Mouse (Mus musculus): ENCODE data around the gene Setd7. TPM values are rescaled to one million over a fixed set of nuclear protein-coding genes. Genes with fewer than 3 reads are reported as not detected.

Setd7 gene
- polyA plus RNA-seq, 1 experiment from 2014 or later = 8.4 TPM

- 89% methylated on average over 4 of the region's 4 CpGs for WGBS (ENCODE audit: insufficient replicate concordance)
- Histone ChIP-seq H3K9me3 (replicated peaks; ENCODE audit: control insufficient read depth, low read length) (no peaks in the 10 kb centered on the region), H3K9ac (ENCODE audit: low read depth, low read length) (no peak overlapping the region), H3K27me3 (ENCODE audit: control insufficient read depth, insufficient read depth, low read length) (no peaks in the 10 kb centered on the region), H3K4me3 (ENCODE audit: low read depth, low read length) (no peak overlapping the region), H3K4me1 (ENCODE audit: control insufficient read depth, insufficient read depth, low read length) (peaks cover 4% of the 10 kb centered on the region; the same call in 1 of the 2 replicates), H3K36me3 (ENCODE audit: control insufficient read depth, insufficient read depth, low read length) (peaks cover 5% of the 10 kb centered on the region; the same call in 1 of the 2 replicates), H3K27ac (ENCODE audit: low read depth, low read length) (no peak overlapping the region), H3K4me2 (no peak overlapping the region)
- ATAC-seq (replicated peaks; ENCODE audit: insufficient number of reproducible peaks, low FRiP score, low TSS enrichment) = no peak
Observed at GRCm38 (mm10) chr3:51517467-51517866, 43.2 kb downstream of the Setd7 start.

DNA sequence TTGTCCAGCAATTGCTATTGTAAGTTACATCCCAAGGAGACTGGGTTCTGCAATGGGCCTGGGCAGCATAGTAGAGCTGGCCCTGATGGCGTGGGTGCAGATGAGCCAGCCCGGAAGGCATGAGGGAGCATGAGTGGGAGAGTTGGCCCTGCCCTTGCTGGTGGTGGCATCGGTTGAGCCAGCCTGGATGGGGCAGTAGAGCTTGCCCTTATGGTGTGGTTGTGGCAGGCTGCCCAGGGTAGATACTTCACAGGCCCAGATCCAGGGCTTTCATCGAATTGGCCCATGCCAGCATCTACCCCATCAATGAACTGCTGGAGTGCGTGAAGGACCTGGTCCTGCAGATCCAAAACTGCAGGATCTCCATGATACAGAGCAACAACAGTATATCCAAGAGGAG lies 48.7 kb downstream of the Setd7 start:
- Histone ChIP-seq H3K27me3 (ENCODE audit: control insufficient read depth, insufficient read depth, low read length) (no peaks in the 10 kb centered on the region), H3K27ac (ENCODE audit: low read depth, low read length) (no peak overlapping the region), H3K9ac (ENCODE audit: low read depth, low read length) (no peak overlapping the region), H3K36me3 (ENCODE audit: control insufficient read depth, insufficient read depth, low read length) (no peaks in the 10 kb centered on the region), H3K9me3 (replicated peaks; ENCODE audit: control insufficient read depth, low read length) (no peaks in the 10 kb centered on the region), H3K4me2 (no peak overlapping the region), H3K4me1 (ENCODE audit: control insufficient read depth, insufficient read depth, low read length) (no peaks in the 10 kb centered on the region), H3K4me3 (ENCODE audit: low read depth, low read length) (no peak overlapping the region)
- 90% methylated on average over 5 of the region's 5 CpGs for WGBS (ENCODE audit: insufficient replicate concordance)
- no peak for ATAC-seq (replicated peaks; ENCODE audit: insufficient number of reproducible peaks, low FRiP score, low TSS enrichment)

DNA sequence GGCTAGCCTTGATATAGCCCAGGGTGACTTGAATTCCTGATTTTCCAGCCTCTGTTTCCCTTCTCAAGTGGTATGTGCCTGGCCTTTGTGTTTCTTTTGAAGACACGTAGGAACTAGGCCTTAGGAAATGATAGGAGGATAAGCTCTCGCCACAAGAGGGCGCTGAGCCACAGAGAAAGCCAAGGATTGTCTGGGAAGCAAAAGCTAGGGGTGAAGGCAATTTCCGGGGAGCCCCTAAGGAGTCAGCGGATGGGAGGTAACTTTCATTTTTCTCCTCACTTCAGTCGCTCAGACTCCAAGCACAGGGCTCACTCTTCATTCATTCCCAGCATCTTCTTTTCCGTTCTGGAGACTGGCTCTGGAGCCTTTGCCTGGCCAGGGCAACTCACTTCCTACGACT lies 49.8 kb downstream of the Setd7 start:
- Histone ChIP-seq H3K4me1 (ENCODE audit: control insufficient read depth, insufficient read depth, low read length) (no peaks in the 10 kb centered on the region), H3K27ac (ENCODE audit: low read depth, low read length) (no peak overlapping the region), H3K4me3 (ENCODE audit: low read depth, low read length) (0 out of 2 replicates have a peak overlapping the region, but pooled peaks have one; percentile 14), H3K4me2 (peak overlapping the region; percentile 42), H3K36me3 (ENCODE audit: control insufficient read depth, insufficient read depth, low read length) (no peaks in the 10 kb centered on the region), H3K9me3 (replicated peaks; ENCODE audit: control insufficient read depth, low read length) (no peaks in the 10 kb centered on the region), H3K9ac (ENCODE audit: low read depth, low read length) (no peak overlapping the region), H3K27me3 (ENCODE audit: control insufficient read depth, insufficient read depth, low read length) (no peaks in the 10 kb centered on the region)
- no peak for ATAC-seq (replicated peaks; ENCODE audit: insufficient number of reproducible peaks, low FRiP score, low TSS enrichment)
- WGBS (ENCODE audit: insufficient replicate concordance) = 26% methylated on average over 8 of the region's 8 CpGs

DNA sequence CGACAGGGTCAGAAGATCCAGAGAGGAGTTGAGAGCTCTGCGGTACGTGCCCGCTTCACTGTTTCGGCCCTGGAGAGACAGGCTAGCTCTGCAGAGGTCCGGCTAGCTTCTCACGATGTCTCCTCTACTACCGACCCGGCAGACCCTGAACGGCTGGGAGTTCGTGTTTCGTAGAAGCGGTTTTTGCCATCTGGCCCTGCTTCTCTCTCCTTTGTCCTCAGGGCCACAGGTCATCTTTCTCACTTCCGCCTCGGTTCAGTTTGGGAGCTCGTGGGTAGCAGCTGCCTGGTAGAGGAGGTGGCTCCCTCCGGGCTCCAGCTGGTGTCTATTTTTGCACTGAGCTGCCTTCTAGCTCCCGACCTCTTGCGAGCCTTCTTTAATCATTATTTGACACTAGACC lies 55.2 kb downstream of the Setd7 start:
- Histone ChIP-seq H3K4me3 (ENCODE audit: low read depth, low read length) (no peak overlapping the region), H3K4me1 (ENCODE audit: control insufficient read depth, insufficient read depth, low read length) (no peaks in the 10 kb centered on the region), H3K27ac (ENCODE audit: low read depth, low read length) (no peak overlapping the region), H3K4me2 (no peak overlapping the region), H3K9ac (ENCODE audit: low read depth, low read length) (no peak overlapping the region), H3K36me3 (ENCODE audit: control insufficient read depth, insufficient read depth, low read length) (no peaks in the 10 kb centered on the region), H3K9me3 (replicated peaks; ENCODE audit: control insufficient read depth, low read length) (no peaks in the 10 kb centered on the region), H3K27me3 (ENCODE audit: control insufficient read depth, insufficient read depth, low read length) (no peaks in the 10 kb centered on the region)
- no peak for ATAC-seq (replicated peaks; ENCODE audit: insufficient number of reproducible peaks, low FRiP score, low TSS enrichment)
- 69% methylated on average over 19 of the region's 19 CpGs for WGBS (ENCODE audit: insufficient replicate concordance)

DNA sequence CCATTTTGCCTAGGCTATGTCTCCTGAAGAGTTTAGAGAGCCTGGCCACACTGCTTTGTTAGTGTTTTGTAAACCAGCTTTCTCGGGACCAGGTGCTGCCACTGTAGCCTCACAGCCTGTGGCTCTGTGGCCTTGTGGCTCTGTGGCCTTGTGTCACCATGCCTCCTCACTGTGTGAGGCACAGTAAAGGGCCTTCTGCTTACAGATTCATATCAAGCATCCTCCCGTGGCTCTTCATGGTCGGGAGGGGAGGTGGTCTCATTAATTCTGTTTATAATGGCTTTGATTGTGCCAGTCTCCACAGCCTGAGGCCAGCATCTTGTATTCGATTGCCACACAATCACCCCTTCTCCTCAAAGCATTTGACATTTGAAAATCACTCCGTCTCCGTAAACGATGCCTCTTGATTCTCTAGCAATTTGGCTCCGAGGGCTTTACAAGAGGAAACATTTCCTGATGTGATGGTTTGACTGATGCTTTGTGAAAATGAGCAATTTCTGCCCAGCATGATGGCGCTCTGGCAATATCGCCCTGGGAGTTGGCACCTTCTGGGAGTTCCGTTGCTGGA lies 56.2 kb downstream of the Setd7 start:
- Histone ChIP-seq H3K9me3 (replicated peaks; ENCODE audit: control insufficient read depth, low read length) (no peaks in the 10 kb centered on the region), H3K36me3 (ENCODE audit: control insufficient read depth, insufficient read depth, low read length) (no peaks in the 10 kb centered on the region), H3K27ac (ENCODE audit: low read depth, low read length) (no peak overlapping the region), H3K4me1 (ENCODE audit: control insufficient read depth, insufficient read depth, low read length) (no peaks in the 10 kb centered on the region), H3K27me3 (ENCODE audit: control insufficient read depth, insufficient read depth, low read length) (no peaks in the 10 kb centered on the region), H3K4me2 (no peak overlapping the region), H3K9ac (ENCODE audit: low read depth, low read length) (no peak overlapping the region), H3K4me3 (ENCODE audit: low read depth, low read length) (no peak overlapping the region)
- WGBS (ENCODE audit: insufficient replicate concordance) = 75% methylated on average over 11 of the region's 11 CpGs
- ATAC-seq (replicated peaks; ENCODE audit: insufficient number of reproducible peaks, low FRiP score, low TSS enrichment) = no peak

GRCm38 (mm10) chr3:51499876-51500275 lies 60.8 kb downstream of the Setd7 start:
- 85% methylated on average over 4 of the region's 4 CpGs for WGBS (ENCODE audit: insufficient replicate concordance)
- Histone ChIP-seq H3K9me3 (replicated peaks; ENCODE audit: control insufficient read depth, low read length) (no peaks in the 10 kb centered on the region), H3K4me2 (no peak overlapping the region), H3K36me3 (ENCODE audit: control insufficient read depth, insufficient read depth, low read length) (no peaks in the 10 kb centered on the region; the same call in 1 of the 2 replicates), H3K27ac (ENCODE audit: low read depth, low read length) (no peak overlapping the region), H3K4me1 (ENCODE audit: control insufficient read depth, insufficient read depth, low read length) (no peaks in the 10 kb centered on the region), H3K9ac (ENCODE audit: low read depth, low read length) (no peak overlapping the region), H3K27me3 (ENCODE audit: control insufficient read depth, insufficient read depth, low read length) (no peaks in the 10 kb centered on the region), H3K4me3 (ENCODE audit: low read depth, low read length) (no peak overlapping the region)
- no peak for ATAC-seq (replicated peaks; ENCODE audit: insufficient number of reproducible peaks, low FRiP score, low TSS enrichment)

DNA sequence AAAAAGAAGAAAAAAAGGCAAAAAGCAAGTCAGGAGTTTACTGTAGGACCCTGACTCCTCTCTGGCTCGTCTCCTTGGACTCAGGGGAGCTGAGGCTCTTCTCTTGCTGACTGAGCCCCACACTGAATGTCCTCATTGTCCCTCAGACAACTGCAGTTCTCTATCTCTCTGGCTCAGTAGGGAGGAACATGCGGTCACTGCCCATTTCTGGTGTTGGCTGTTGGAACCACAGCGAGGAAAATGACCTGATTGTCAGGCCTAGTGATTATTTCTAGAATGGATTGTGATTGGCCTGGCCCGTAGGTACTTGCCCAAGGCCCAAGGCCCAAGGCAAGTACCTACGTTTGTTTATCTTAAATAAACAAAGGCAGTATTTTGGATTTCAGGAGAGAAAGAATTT lies 62.0 kb downstream of the Setd7 start:
- no peak overlapping the region for H3K4me2 ChIP-seq
- H3K27ac ChIP-seq (ENCODE audit: low read depth, low read length) = no peak overlapping the region
- no peak overlapping the region for H3K9ac ChIP-seq (ENCODE audit: low read depth, low read length)
- H3K27me3 ChIP-seq (ENCODE audit: control insufficient read depth, insufficient read depth, low read length) = no peaks in the 10 kb centered on the region
- peaks cover 4% of the 10 kb centered on the region for H3K36me3 ChIP-seq (ENCODE audit: control insufficient read depth, insufficient read depth, low read length)
- 54% methylated on average over 5 of the region's 5 CpGs for WGBS (ENCODE audit: insufficient replicate concordance)
- no peak overlapping the region for H3K4me3 ChIP-seq (ENCODE audit: low read depth, low read length)
- H3K4me1 ChIP-seq (ENCODE audit: control insufficient read depth, insufficient read depth, low read length) = no peaks in the 10 kb centered on the region
- no peak for ATAC-seq (replicated peaks; ENCODE audit: insufficient number of reproducible peaks, low FRiP score, low TSS enrichment)
- no peaks in the 10 kb centered on the region for H3K9me3 ChIP-seq (replicated peaks; ENCODE audit: control insufficient read depth, low read length)

- no peak overlapping the region for H3K4me2 ChIP-seq
- H3K4me1 ChIP-seq (ENCODE audit: control insufficient read depth, insufficient read depth, low read length) = no peaks in the 10 kb centered on the region
- H3K9me3 ChIP-seq (replicated peaks; ENCODE audit: control insufficient read depth, low read length) = no peaks in the 10 kb centered on the region
- no peak overlapping the region for H3K9ac ChIP-seq (ENCODE audit: low read depth, low read length)
- ATAC-seq (replicated peaks; ENCODE audit: insufficient number of reproducible peaks, low FRiP score, low TSS enrichment) = no peak
- no peak overlapping the region for H3K4me3 ChIP-seq (ENCODE audit: low read depth, low read length)
- WGBS (ENCODE audit: insufficient replicate concordance) = 90% methylated on average over 1 of the region's 1 CpGs
- H3K36me3 ChIP-seq (ENCODE audit: control insufficient read depth, insufficient read depth, low read length) = peaks cover 9% of the 10 kb centered on the region
- H3K27me3 ChIP-seq (ENCODE audit: control insufficient read depth, insufficient read depth, low read length) = no peaks in the 10 kb centered on the region
- no peak overlapping the region for H3K27ac ChIP-seq (ENCODE audit: low read depth, low read length)
Observed at GRCm38 (mm10) chr3:51497978-51498377, 62.7 kb downstream of the Setd7 start.

GRCm38 (mm10) chr3:51495646-51496045 lies 65.0 kb downstream of the Setd7 start:
- peaks cover 10% of the 10 kb centered on the region for H3K36me3 ChIP-seq (ENCODE audit: control insufficient read depth, insufficient read depth, low read length)
- H3K9ac ChIP-seq (ENCODE audit: low read depth, low read length) = no peak overlapping the region
- H3K27me3 ChIP-seq (ENCODE audit: control insufficient read depth, insufficient read depth, low read length) = no peaks in the 10 kb centered on the region
- ATAC-seq (replicated peaks; ENCODE audit: insufficient number of reproducible peaks, low FRiP score, low TSS enrichment) = no peak
- H3K4me2 ChIP-seq = no peak overlapping the region
- H3K4me1 ChIP-seq (ENCODE audit: control insufficient read depth, insufficient read depth, low read length) = no peaks in the 10 kb centered on the region
- no peak overlapping the region for H3K27ac ChIP-seq (ENCODE audit: low read depth, low read length)
- no peak overlapping the region for H3K4me3 ChIP-seq (ENCODE audit: low read depth, low read length)
- no peaks in the 10 kb centered on the region for H3K9me3 ChIP-seq (replicated peaks; ENCODE audit: control insufficient read depth, low read length)
- WGBS (ENCODE audit: insufficient replicate concordance) = 85% methylated on average over 9 of the region's 9 CpGs

Measured in heart, embryonic 11.5 days (tissue).